Comparison of ENCODE assay signal across 23 mouse cellular contexts in the genomic region with DNA sequence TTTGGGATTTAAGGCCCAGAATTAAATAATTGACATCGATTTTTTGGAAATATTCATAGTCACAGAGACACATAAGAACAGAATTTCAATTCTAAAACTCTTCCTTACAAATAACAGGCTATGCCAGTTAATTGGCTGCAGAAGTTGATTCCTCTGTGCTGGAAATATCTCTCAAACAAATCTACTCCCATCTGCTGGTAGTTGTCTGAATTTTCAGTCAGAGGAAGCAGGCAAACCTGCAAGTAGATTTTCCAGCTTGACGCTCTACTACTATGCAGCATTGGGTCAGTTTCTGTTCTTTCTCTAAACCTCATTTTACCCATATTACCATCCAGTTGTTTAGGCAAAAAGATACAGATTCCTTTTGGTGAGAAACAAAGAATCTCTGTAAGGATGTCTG. TPM values are rescaled to one million over a fixed set of nuclear protein-coding genes. Genes with fewer than 3 reads are reported as not detected.
DNase-seq lines count a peak whose midpoint lies in the region; ATAC-seq and TF ChIP-seq lines count a peak whose summit lies in the region.
"Had no signal": no experiment of that assay in that cellular context is flagged by ENCODE, and none has a peak within 500 bp of the region (broad histone marks: within the 10 kb centered on the region; RNA-seq: fewer than 3 reads in every experiment).

No protein-coding gene starts in this region.

- H3K4me3 ChIP-seq in forebrain, postnatal 0 days (ENCODE audit: low read depth, low read length) = no peak overlapping the region
- H3K4me3 ChIP-seq in forebrain, embryonic 12.5 days (replicated peaks) = no peak overlapping the region
- H3K4me3 ChIP-seq in layer of hippocampus, adult 2 months = no peak overlapping the region
- H3K4me3 ChIP-seq in stomach, postnatal 0 days (ENCODE audit: low read depth, low read length) = no peak overlapping the region
- H3K4me3 ChIP-seq: embryonic facial prominence, embryonic 10.5 days; heart, adult 2 months; heart, embryonic 15.5 days; hindbrain, embryonic 10.5 days had no signal

- 68% methylated on average over 2 of the region's 2 CpGs for WGBS in forebrain, postnatal 0 days
- 75% methylated on average over 2 of the region's 2 CpGs for WGBS in forebrain, embryonic 12.5 days
- 64% methylated on average over 2 of the region's 2 CpGs for WGBS in stomach, postnatal 0 days

- TF ChIP-seq CTCF in forebrain, postnatal 0 days (IDR thresholded peaks at IDR 0.05; ENCODE audit: low read depth) = peak; percentile 55
- peak; percentile 64 for TF ChIP-seq CTCF in layer of hippocampus, adult 2 months (conservative IDR thresholded peaks at IDR 0.05)
- peak; percentile 26 for TF ChIP-seq CTCF in stomach, postnatal 0 days (IDR thresholded peaks at IDR 0.05; ENCODE audit: low read depth)

- H3K9me3 ChIP-seq in forebrain, postnatal 0 days (ENCODE audit: low read length) = no peaks in the 10 kb centered on the region
- H3K9me3 ChIP-seq in forebrain, embryonic 12.5 days = no peaks in the 10 kb centered on the region
- H3K9me3 ChIP-seq in stomach, postnatal 0 days (ENCODE audit: control insufficient read depth, low read length) = no peaks in the 10 kb centered on the region
- H3K9me3 ChIP-seq: embryonic facial prominence, embryonic 10.5 days; heart, embryonic 15.5 days; hindbrain, embryonic 10.5 days had no signal

- H3K9ac ChIP-seq in forebrain, postnatal 0 days = no peak overlapping the region
- H3K9ac ChIP-seq in forebrain, embryonic 12.5 days = no peak overlapping the region
- H3K9ac ChIP-seq in stomach, postnatal 0 days (ENCODE audit: low read length) = no peak overlapping the region
- H3K9ac ChIP-seq: heart, embryonic 15.5 days; hindbrain, embryonic 14.5 days had no signal

- peak; percentile 26 for DNase-seq in forebrain, postnatal 0 days
- no peak for DNase-seq in layer of hippocampus, adult 2 months (ENCODE audit: low spot score in 2 of 2)
- no peak for DNase-seq in layer of hippocampus, postnatal 10 days (ENCODE audit: low spot score in 2 of 2)
- peak; percentile 3 for DNase-seq in 3T3-L1 (ENCODE audit: low read depth, low spot score)
- no peak for DNase-seq in stomach, postnatal 0 days (ENCODE audit: low spot score)
- no peak for DNase-seq in heart, postnatal 10 days
- DNase-seq: adrenal gland, adult 2 months; adrenal gland, postnatal 25 days; cerebellum, adult 2 months; cerebellum, postnatal 10 days; gastrocnemius, postnatal 14 days; heart, adult 2 months had no signal

- no peak for ATAC-seq in forebrain, postnatal 0 days
- ATAC-seq in forebrain, embryonic 12.5 days (ENCODE audit: low FRiP score) = no peak
- ATAC-seq in stomach, postnatal 0 days (ENCODE audit: low FRiP score, low TSS enrichment) = no peak
- ATAC-seq: activated CD4-positive, CD25-positive, alpha-beta regulatory T cell, adult 4 months; forebrain, embryonic 16.5 days; Patski had no signal

- no peaks in the 10 kb centered on the region for H3K4me1 ChIP-seq in forebrain, postnatal 0 days (ENCODE audit: insufficient read depth)
- H3K4me1 ChIP-seq in forebrain, embryonic 12.5 days = no peaks in the 10 kb centered on the region
- no peaks in the 10 kb centered on the region for H3K4me1 ChIP-seq in stomach, postnatal 0 days (replicated peaks; ENCODE audit: control insufficient read depth, insufficient read depth)

- TF ChIP-seq EP300 in stomach, postnatal 0 days (optimal IDR thresholded peaks at IDR 0.05) = no peak

- no peaks in the 10 kb centered on the region for H3K27me3 ChIP-seq in forebrain, postnatal 0 days (ENCODE audit: insufficient read depth, low read length)
- H3K27me3 ChIP-seq in forebrain, embryonic 12.5 days = 0 out of 2 replicates have a peak, but pooled peaks cover 4% of the 10 kb centered on the region
- H3K27me3 ChIP-seq in stomach, postnatal 0 days (ENCODE audit: control insufficient read depth, insufficient read depth, low read length) = no peaks in the 10 kb centered on the region
- H3K27me3 ChIP-seq: CH12.LX had no signal

- intact Hi-C loops in heart, postnatal 10 days (cut with DNase I) = loop anchor here (10.0 kb wide), 1 partner anchor 1029 kb away; no protein-coding TSS in a partner anchor

- H3K36me3 ChIP-seq in forebrain, postnatal 0 days (ENCODE audit: insufficient read depth) = no peaks in the 10 kb centered on the region
- no peaks in the 10 kb centered on the region for H3K36me3 ChIP-seq in forebrain, embryonic 12.5 days (replicated peaks)
- no peaks in the 10 kb centered on the region for H3K36me3 ChIP-seq in stomach, postnatal 0 days (ENCODE audit: control insufficient read depth, insufficient read depth, low read length)
- H3K36me3 ChIP-seq: embryonic facial prominence, embryonic 10.5 days; heart, embryonic 15.5 days; hindbrain, embryonic 10.5 days had no signal

- no peak overlapping the region for H3K4me2 ChIP-seq in forebrain, postnatal 0 days (ENCODE audit: low read depth)
- no peak overlapping the region for H3K4me2 ChIP-seq in forebrain, embryonic 12.5 days
- no peak overlapping the region for H3K4me2 ChIP-seq in stomach, postnatal 0 days (replicated peaks; ENCODE audit: low read depth)
- H3K4me2 ChIP-seq: heart, embryonic 11.5 days; heart, embryonic 15.5 days; hindbrain, embryonic 14.5 days had no signal

- no peak overlapping the region for H3K27ac ChIP-seq in forebrain, postnatal 0 days (ENCODE audit: low read depth, low read length)
- H3K27ac ChIP-seq in forebrain, embryonic 12.5 days = no peak overlapping the region
- H3K27ac ChIP-seq in layer of hippocampus, adult 2 months = no peak overlapping the region
- H3K27ac ChIP-seq in stomach, postnatal 0 days (replicated peaks) = no peak overlapping the region
- H3K27ac ChIP-seq: embryonic facial prominence, embryonic 10.5 days; heart, adult 2 months; heart, embryonic 15.5 days; hindbrain, embryonic 10.5 days; hindbrain, embryonic 14.5 days had no signal

RNA-seq across cellular contexts. Expression of gene Gabrq, which starts 1.7 kb away (rescaled TPM):
- total RNA-seq in forebrain, postnatal 0 days (2014; rRNA removed) = 3.8 and 5.8 TPM in 2 replicates
- 0.99 and 1.8 TPM in 2 replicates for polyA plus RNA-seq in forebrain, postnatal 0 days (2015; fragmentation: Nextera tagmentation; extraction: Ambion mirVana)
- 2.0 and 2.7 TPM in 2 replicates for polyA plus RNA-seq in forebrain, embryonic 12.5 days (2016; fragmentation: Nextera tagmentation; extraction: Ambion mirVana)
- under 1 TPM; 0.34 to 0.38 TPM for total RNA-seq in layer of hippocampus, adult 2 months (2021)
- 1 to 10 TPM; 3.0 to 3.2 TPM for total RNA-seq in layer of hippocampus, postnatal 10 days (2021)
- polyA plus RNA-seq in stomach, postnatal 0 days (2015; fragmentation: Nextera tagmentation; extraction: Ambion mirVana) = 0.10 TPM in 2 replicates
- under 1 TPM in 1 of 2 experiments, not detected in 1; 0.10 TPM for total RNA-seq in heart, postnatal 10 days (2021)
- total RNA-seq: adrenal gland, postnatal 25 days; CH12.LX; gastrocnemius, adult 18-20 months; heart, adult 2 months had no signal
- polyA plus RNA-seq: activated CD4-positive, CD25-positive, alpha-beta regulatory T cell, adult 4 months; heart, embryonic 11.5 days; Patski had no signal

Comparison
In these comparisons a context has a peak if more than half of its experiments do, and no peak if none do; other contexts are left out.
1. DNase-seq: peak in forebrain, postnatal 0 days (single experiment) and 3T3-L1 (single experiment); none in layer of hippocampus, adult 2 months (0 of 2), layer of hippocampus, postnatal 10 days (0 of 2), stomach, postnatal 0 days (single experiment) and heart, postnatal 10 days (0 of 2).
2. Peak in every context shown above with its lines, with median percentiles within 50 percentile points of each other: CTCF ChIP-seq.